Mouse (Mus musculus): Measurements from ENCODE around the gene Cd300a. TPM values are rescaled to one million over a fixed set of nuclear protein-coding genes. Genes with fewer than 3 reads are reported as not detected.

Gene Cd300a
- polyA plus RNA-seq, 1 experiment from 2014 or later: 1.0 TPM

DNA sequence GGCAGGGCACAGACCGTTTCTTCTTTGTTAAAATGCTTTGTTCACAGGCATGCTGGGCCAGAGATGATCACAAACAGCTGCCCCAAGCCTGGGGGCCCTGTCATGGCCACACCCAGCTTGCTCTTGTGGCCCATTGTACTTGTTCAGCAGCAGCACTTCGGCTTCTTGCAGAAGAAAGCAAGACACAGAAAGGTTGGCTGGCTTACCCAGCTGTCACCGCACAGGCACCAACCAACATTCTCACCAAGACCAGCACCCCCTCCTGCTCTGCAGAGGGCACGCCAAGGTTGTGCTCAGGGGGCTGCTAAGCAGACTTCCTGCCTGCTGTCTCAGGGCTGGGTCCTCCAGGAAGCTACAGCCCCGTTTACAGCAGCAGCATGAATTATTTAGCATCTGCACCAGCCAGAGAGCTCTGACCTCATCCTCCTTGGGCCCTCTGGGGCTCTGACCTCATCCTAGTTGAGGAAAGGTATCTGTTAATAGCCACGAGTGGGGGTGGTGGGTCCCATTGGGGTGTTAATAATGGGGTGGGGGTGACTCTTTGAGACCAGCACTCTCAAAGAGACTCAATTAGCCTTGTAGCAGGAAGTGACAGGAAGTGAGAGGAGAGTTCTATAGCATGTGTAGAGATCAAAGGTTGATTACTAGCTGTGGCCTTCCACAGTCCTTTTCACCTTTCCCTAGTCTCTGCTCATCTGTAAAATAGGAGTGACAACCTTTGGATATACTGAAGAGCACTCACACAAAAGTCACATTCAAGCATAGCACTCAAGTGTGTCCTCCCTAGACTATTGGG lies 16.6 kb upstream of the Cd300a start:
- Histone ChIP-seq H3K4me3 (ENCODE audit: low read depth, low read length) (no peak overlapping the region), H3K36me3 (ENCODE audit: control insufficient read depth, insufficient read depth, low read length) (no peaks in the 10 kb centered on the region), H3K4me2 (ENCODE audit: low read depth) (no peak overlapping the region), H3K27ac (ENCODE audit: low read depth, low read length) (peak overlapping the region; percentile 42; the same call in 1 of the 2 replicates), H3K4me1 (ENCODE audit: control insufficient read depth, insufficient read depth, low read length) (peaks cover 12% of the 10 kb centered on the region), H3K9me3 (ENCODE audit: control insufficient read depth, low read length) (no peaks in the 10 kb centered on the region), H3K27me3 (ENCODE audit: control insufficient read depth, insufficient read depth, low read length) (no peaks in the 10 kb centered on the region), H3K9ac (ENCODE audit: low read length) (no peak overlapping the region; the same call in 1 of the 2 replicates)
- DNase-seq (ENCODE audit: low spot score) (peak; percentile 39), ATAC-seq (ENCODE audit: insufficient read depth, low FRiP score, low TSS enrichment) (no peak)
- WGBS: 19% methylated on average over 6 of the region's 6 CpGs

GRCm38 (mm10) chr11:114874226-114875145 lies 15.4 kb upstream of the Cd300a start:
- DNase-seq (ENCODE audit: low spot score): peak; percentile 8
- H3K27me3 ChIP-seq (ENCODE audit: control insufficient read depth, insufficient read depth, low read length): no peaks in the 10 kb centered on the region
- 51% methylated on average over 9 of the region's 9 CpGs for WGBS
- H3K36me3 ChIP-seq (ENCODE audit: control insufficient read depth, insufficient read depth, low read length): no peaks in the 10 kb centered on the region
- H3K9me3 ChIP-seq (ENCODE audit: control insufficient read depth, low read length): no peaks in the 10 kb centered on the region
- no peak overlapping the region for H3K9ac ChIP-seq (ENCODE audit: low read length)
- H3K27ac ChIP-seq (ENCODE audit: low read depth, low read length): no peak overlapping the region
- H3K4me1 ChIP-seq (ENCODE audit: control insufficient read depth, insufficient read depth, low read length): peaks cover 12% of the 10 kb centered on the region
- H3K4me3 ChIP-seq (ENCODE audit: low read depth, low read length): no peak overlapping the region
- H3K4me2 ChIP-seq (ENCODE audit: low read depth): no peak overlapping the region
- no peak for ATAC-seq (ENCODE audit: insufficient read depth, low FRiP score, low TSS enrichment)

GRCm38 (mm10) chr11:114875301-114875801 lies 14.5 kb upstream of the Cd300a start:
- Histone ChIP-seq H3K4me2 (ENCODE audit: low read depth) (no peak overlapping the region), H3K9ac (ENCODE audit: low read length) (no peak overlapping the region), H3K9me3 (ENCODE audit: control insufficient read depth, low read length) (no peaks in the 10 kb centered on the region), H3K36me3 (ENCODE audit: control insufficient read depth, insufficient read depth, low read length) (no peaks in the 10 kb centered on the region), H3K27me3 (ENCODE audit: control insufficient read depth, insufficient read depth, low read length) (no peaks in the 10 kb centered on the region), H3K27ac (ENCODE audit: low read depth, low read length) (no peak overlapping the region), H3K4me1 (ENCODE audit: control insufficient read depth, insufficient read depth, low read length) (peaks cover 12% of the 10 kb centered on the region), H3K4me3 (ENCODE audit: low read depth, low read length) (no peak overlapping the region)
- ATAC-seq (ENCODE audit: insufficient read depth, low FRiP score, low TSS enrichment) (no peak), DNase-seq (ENCODE audit: low spot score) (peak; percentile 37)
- 7% methylated on average over 8 of the region's 9 CpGs for WGBS

- Histone ChIP-seq H3K4me1 (ENCODE audit: control insufficient read depth, insufficient read depth, low read length) (peaks cover 12% of the 10 kb centered on the region), H3K9me3 (ENCODE audit: control insufficient read depth, low read length) (no peaks in the 10 kb centered on the region), H3K27ac (ENCODE audit: low read depth, low read length) (no peak overlapping the region), H3K4me2 (ENCODE audit: low read depth) (no peak overlapping the region), H3K4me3 (ENCODE audit: low read depth, low read length) (no peak overlapping the region), H3K9ac (ENCODE audit: low read length) (no peak overlapping the region), H3K36me3 (ENCODE audit: control insufficient read depth, insufficient read depth, low read length) (no peaks in the 10 kb centered on the region), H3K27me3 (ENCODE audit: control insufficient read depth, insufficient read depth, low read length) (no peaks in the 10 kb centered on the region)
- DNase-seq (ENCODE audit: low spot score) (no peak), ATAC-seq (ENCODE audit: insufficient read depth, low FRiP score, low TSS enrichment) (no peak)
- 29% methylated on average over 7 of the region's 7 CpGs for WGBS
Observed at GRCm38 (mm10) chr11:114876176-114876575, 13.7 kb upstream of the Cd300a start.

- WGBS: 45% methylated on average over 2 of the region's 2 CpGs
- H3K27me3 ChIP-seq (ENCODE audit: control insufficient read depth, insufficient read depth, low read length): no peaks in the 10 kb centered on the region
Observed at GRCm38 (mm10) chr11:114876621-114877020, 13.2 kb upstream of the Cd300a start.

GRCm38 (mm10) chr11:114877145-114877544 lies 12.7 kb upstream of the Cd300a start:
- ATAC-seq (ENCODE audit: insufficient read depth, low FRiP score, low TSS enrichment): no peak
- Histone ChIP-seq H3K9ac (ENCODE audit: low read length) (no peak overlapping the region), H3K36me3 (ENCODE audit: control insufficient read depth, insufficient read depth, low read length) (no peaks in the 10 kb centered on the region), H3K27ac (ENCODE audit: low read depth, low read length) (no peak overlapping the region), H3K4me2 (ENCODE audit: low read depth) (no peak overlapping the region), H3K9me3 (ENCODE audit: control insufficient read depth, low read length) (no peaks in the 10 kb centered on the region), H3K27me3 (ENCODE audit: control insufficient read depth, insufficient read depth, low read length) (no peaks in the 10 kb centered on the region), H3K4me1 (ENCODE audit: control insufficient read depth, insufficient read depth, low read length) (peaks cover 12% of the 10 kb centered on the region), H3K4me3 (ENCODE audit: low read depth, low read length) (no peak overlapping the region)
- WGBS: 59% methylated on average over 3 of the region's 3 CpGs
- DNase-seq (ENCODE audit: low spot score): peak; percentile 46

More at GRCm38 (mm10) chr11:114876621-114877020, 13.2 kb upstream of the Cd300a start:
- H3K9ac ChIP-seq (ENCODE audit: low read length): no peak overlapping the region
- no peak for DNase-seq (ENCODE audit: low spot score)
- no peak overlapping the region for H3K4me2 ChIP-seq (ENCODE audit: low read depth)
- H3K36me3 ChIP-seq (ENCODE audit: control insufficient read depth, insufficient read depth, low read length): no peaks in the 10 kb centered on the region
- no peak overlapping the region for H3K27ac ChIP-seq (ENCODE audit: low read depth, low read length)
- H3K4me1 ChIP-seq (ENCODE audit: control insufficient read depth, insufficient read depth, low read length): peaks cover 12% of the 10 kb centered on the region
- ATAC-seq (ENCODE audit: insufficient read depth, low FRiP score, low TSS enrichment): no peak
- no peaks in the 10 kb centered on the region for H3K9me3 ChIP-seq (ENCODE audit: control insufficient read depth, low read length)
- no peak overlapping the region for H3K4me3 ChIP-seq (ENCODE audit: low read depth, low read length)

DNA sequence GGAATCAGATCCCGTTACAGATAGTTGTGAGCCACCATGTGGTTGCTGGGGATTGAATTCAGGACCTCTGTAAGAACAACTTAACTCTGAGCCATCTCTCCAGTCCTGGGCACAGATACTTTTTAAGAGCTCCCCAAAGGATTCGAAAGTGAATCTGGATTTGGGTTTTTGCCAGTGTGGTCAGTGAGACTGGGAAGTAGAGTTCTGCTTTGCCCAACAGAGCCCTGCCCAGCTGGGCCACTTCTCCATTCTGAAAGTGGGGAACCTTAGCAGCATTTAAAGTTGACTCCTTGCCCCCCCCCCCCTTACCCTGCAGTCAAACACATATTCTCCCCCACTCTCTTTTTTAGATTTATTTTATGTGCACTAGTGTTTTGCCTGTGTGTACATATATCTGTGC lies 10.2 kb upstream of the Cd300a start:
- H3K27ac ChIP-seq (ENCODE audit: low read depth, low read length): no peak overlapping the region
- no peak overlapping the region for H3K4me2 ChIP-seq (ENCODE audit: low read depth)
- WGBS: 82% methylated on average over 2 of the region's 2 CpGs
- no peaks in the 10 kb centered on the region for H3K36me3 ChIP-seq (ENCODE audit: control insufficient read depth, insufficient read depth, low read length)
- H3K27me3 ChIP-seq (ENCODE audit: control insufficient read depth, insufficient read depth, low read length): no peaks in the 10 kb centered on the region
- no peak overlapping the region for H3K9ac ChIP-seq (ENCODE audit: low read length)
- no peak overlapping the region for H3K4me3 ChIP-seq (ENCODE audit: low read depth, low read length)
- no peak for ATAC-seq (ENCODE audit: insufficient read depth, low FRiP score, low TSS enrichment)
- H3K9me3 ChIP-seq (ENCODE audit: control insufficient read depth, low read length): no peaks in the 10 kb centered on the region
- H3K4me1 ChIP-seq (ENCODE audit: control insufficient read depth, insufficient read depth, low read length): 0 out of 2 replicates have a peak, but pooled peaks cover 3% of the 10 kb centered on the region
- no peak for DNase-seq (ENCODE audit: low spot score)

DNA sequence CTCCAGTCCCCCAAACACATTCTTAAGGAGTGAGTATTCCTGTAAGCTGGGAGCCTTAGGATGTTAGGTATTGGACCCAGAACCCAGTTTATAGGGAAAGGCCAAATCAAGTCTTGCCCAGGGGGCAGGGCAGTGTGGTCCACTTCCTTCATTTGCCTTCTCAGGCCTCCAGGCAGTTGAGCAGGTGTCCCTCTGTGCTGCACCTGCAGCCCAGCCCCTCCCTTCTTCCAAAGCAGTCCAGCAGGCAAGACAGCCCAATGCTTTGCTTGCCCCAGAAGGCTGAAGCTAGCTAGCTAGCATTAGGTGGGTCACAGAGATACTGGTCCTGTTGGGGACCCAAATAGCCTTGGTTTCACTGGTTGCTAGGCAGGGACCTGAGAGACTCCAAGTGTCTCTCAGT lies 9.7 kb upstream of the Cd300a start:
- H3K4me3 ChIP-seq (ENCODE audit: low read depth, low read length): no peak overlapping the region
- DNase-seq (ENCODE audit: low spot score) (no peak), ATAC-seq (ENCODE audit: insufficient read depth, low FRiP score, low TSS enrichment) (no peak)
- no peaks in the 10 kb centered on the region for H3K9me3 ChIP-seq (ENCODE audit: control insufficient read depth, low read length)
- no peak overlapping the region for H3K27ac ChIP-seq (ENCODE audit: low read depth, low read length)
- H3K4me2 ChIP-seq (ENCODE audit: low read depth): no peak overlapping the region
- no peaks in the 10 kb centered on the region for H3K27me3 ChIP-seq (ENCODE audit: control insufficient read depth, insufficient read depth, low read length)
- no peaks in the 10 kb centered on the region for H3K36me3 ChIP-seq (ENCODE audit: control insufficient read depth, insufficient read depth, low read length)
- 0 out of 2 replicates have a peak, but pooled peaks cover 3% of the 10 kb centered on the region for H3K4me1 ChIP-seq (ENCODE audit: control insufficient read depth, insufficient read depth, low read length)
- H3K9ac ChIP-seq (ENCODE audit: low read length): no peak overlapping the region
